Mouse (Mus musculus): ENCODE measurements at regions not wholly inside any gene's neighbourhood (a gene's known extent, or its start where the extent isn't known, plus 50 kb on each side); places are given as distances from the start of the nearest gene placed in this dataset.

GRCm38 (mm10) chr15:40524350-40524749 is 390.2 kb downstream of the 9330182O14Rik start:
- no peaks in the 10 kb centered on the region for H3K27me3 ChIP-seq (ENCODE audit: control insufficient read depth, insufficient read depth, low read length)
- H3K9me3 ChIP-seq (ENCODE audit: control insufficient read depth, low read length) = no peaks in the 10 kb centered on the region
- no peak overlapping the region for H3K27ac ChIP-seq (ENCODE audit: low read depth, low read length)
- whole genome bisulfite sequencing = 63% methylated on average over 2 of the region's 2 CpGs
- no peak overlapping the region for H3K4me2 ChIP-seq (ENCODE audit: low read depth)
- no peak overlapping the region for H3K4me3 ChIP-seq (ENCODE audit: low read depth, low read length)
- ATAC-seq (ENCODE audit: insufficient read depth, low FRiP score, low TSS enrichment) = no peak
- H3K4me1 ChIP-seq (ENCODE audit: control insufficient read depth, insufficient read depth, low read length) = no peaks in the 10 kb centered on the region
- no peaks in the 10 kb centered on the region for H3K36me3 ChIP-seq (ENCODE audit: control insufficient read depth, insufficient read depth, low read length)
- no peak overlapping the region for H3K9ac ChIP-seq (ENCODE audit: low read length)
- DNase-seq (ENCODE audit: low spot score) = no peak

DNA sequence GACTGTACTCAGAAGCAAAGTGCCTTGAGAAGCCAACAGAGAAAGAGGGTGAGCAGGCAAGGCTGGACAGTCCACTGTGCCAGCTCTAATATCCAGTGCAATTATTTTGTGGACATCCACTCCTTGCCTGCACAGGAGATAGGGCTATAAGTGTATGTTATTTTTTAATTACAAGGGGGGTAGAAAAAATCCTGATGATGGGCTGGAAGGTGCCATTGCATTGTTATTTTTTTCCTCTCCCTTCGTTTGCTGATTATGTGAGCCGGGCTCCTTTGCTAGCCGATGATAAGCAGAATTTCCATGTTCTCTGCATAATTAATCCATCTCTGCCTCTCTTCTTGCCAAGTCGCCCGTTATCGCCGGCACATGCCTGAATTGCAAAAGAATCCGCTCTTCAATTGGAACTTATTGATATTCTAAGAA is 399.3 kb downstream of the 9330182O14Rik start:
- H3K27ac ChIP-seq (ENCODE audit: low read depth, low read length) = no peak overlapping the region
- no peaks in the 10 kb centered on the region for H3K27me3 ChIP-seq (ENCODE audit: control insufficient read depth, insufficient read depth, low read length)
- H3K9me3 ChIP-seq (ENCODE audit: control insufficient read depth, low read length) = no peaks in the 10 kb centered on the region
- H3K36me3 ChIP-seq (ENCODE audit: control insufficient read depth, insufficient read depth, low read length) = no peaks in the 10 kb centered on the region
- no peak overlapping the region for H3K4me2 ChIP-seq (ENCODE audit: low read depth)
- DNase-seq (ENCODE audit: low spot score) (no peak), ATAC-seq (ENCODE audit: insufficient read depth, low FRiP score, low TSS enrichment) (no peak)
- no peaks in the 10 kb centered on the region for H3K4me1 ChIP-seq (ENCODE audit: control insufficient read depth, insufficient read depth, low read length)
- 86% methylated on average over 8 of the region's 8 CpGs for WGBS
- H3K9ac ChIP-seq (ENCODE audit: low read length) = no peak overlapping the region
- no peak overlapping the region for H3K4me3 ChIP-seq (ENCODE audit: low read depth, low read length)

DNA sequence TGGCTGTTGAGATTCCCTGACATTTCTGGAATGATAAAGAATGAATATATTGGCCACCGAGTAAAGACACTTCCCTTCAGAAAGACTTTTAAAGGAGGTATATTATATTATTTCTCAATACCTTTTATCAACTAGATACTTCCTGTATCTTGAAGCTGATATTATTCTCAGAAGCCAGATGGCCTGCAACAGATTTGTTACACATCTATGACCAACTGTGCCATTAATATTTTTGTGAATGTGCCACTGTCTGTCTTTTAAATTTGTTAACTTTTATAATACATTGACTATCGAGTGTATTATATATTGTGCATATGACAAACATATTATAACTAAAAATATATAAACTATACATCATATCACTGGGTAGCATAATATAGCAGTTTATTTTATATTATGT is 427.5 kb downstream of the 9330182O14Rik start:
- Histone ChIP-seq H3K4me3 (ENCODE audit: low read depth, low read length) (no peak overlapping the region), H3K27me3 (ENCODE audit: control insufficient read depth, insufficient read depth, low read length) (no peaks in the 10 kb centered on the region), H3K9me3 (ENCODE audit: control insufficient read depth, low read length) (no peaks in the 10 kb centered on the region), H3K27ac (ENCODE audit: low read depth, low read length) (no peak overlapping the region), H3K4me1 (ENCODE audit: control insufficient read depth, insufficient read depth, low read length) (no peaks in the 10 kb centered on the region; the same call in 1 of the 2 replicates), H3K36me3 (ENCODE audit: control insufficient read depth, insufficient read depth, low read length) (no peaks in the 10 kb centered on the region), H3K4me2 (ENCODE audit: low read depth) (no peak overlapping the region), H3K9ac (ENCODE audit: low read length) (no peak overlapping the region)
- 94% methylated on average over 2 of the region's 2 CpGs for WGBS
- DNase-seq (ENCODE audit: low spot score) (no peak), ATAC-seq (ENCODE audit: insufficient read depth, low FRiP score, low TSS enrichment) (no peak)

- no peak for ATAC-seq (ENCODE audit: insufficient read depth, low FRiP score, low TSS enrichment)
- no peak overlapping the region for H3K27ac ChIP-seq (ENCODE audit: low read depth, low read length)
- 33% methylated on average over 5 of the region's 5 CpGs for WGBS
Measured at GRCm38 (mm10) chr15:40565716-40566115, 431.6 kb downstream of the 9330182O14Rik start.

GRCm38 (mm10) chr15:40566481-40566880 is 432.3 kb downstream of the 9330182O14Rik start:
- DNase-seq (ENCODE audit: low spot score) (no peak), ATAC-seq (ENCODE audit: insufficient read depth, low FRiP score, low TSS enrichment) (no peak)
- Histone ChIP-seq H3K4me1 (ENCODE audit: control insufficient read depth, insufficient read depth, low read length) (no peaks in the 10 kb centered on the region; the same call in 1 of the 2 replicates), H3K27ac (ENCODE audit: low read depth, low read length) (no peak overlapping the region), H3K36me3 (ENCODE audit: control insufficient read depth, insufficient read depth, low read length) (no peaks in the 10 kb centered on the region), H3K27me3 (ENCODE audit: control insufficient read depth, insufficient read depth, low read length) (no peaks in the 10 kb centered on the region), H3K4me3 (ENCODE audit: low read depth, low read length) (no peak overlapping the region), H3K4me2 (ENCODE audit: low read depth) (no peak overlapping the region), H3K9ac (ENCODE audit: low read length) (no peak overlapping the region), H3K9me3 (ENCODE audit: control insufficient read depth, low read length) (no peaks in the 10 kb centered on the region)
- 6% methylated on average over 4 of the region's 4 CpGs for WGBS

More at GRCm38 (mm10) chr15:40565716-40566115, 431.6 kb downstream of the 9330182O14Rik start:
- Histone ChIP-seq H3K4me3 (ENCODE audit: low read depth, low read length) (no peak overlapping the region), H3K9ac (ENCODE audit: low read length) (no peak overlapping the region), H3K27me3 (ENCODE audit: control insufficient read depth, insufficient read depth, low read length) (no peaks in the 10 kb centered on the region), H3K36me3 (ENCODE audit: control insufficient read depth, insufficient read depth, low read length) (no peaks in the 10 kb centered on the region), H3K4me1 (ENCODE audit: control insufficient read depth, insufficient read depth, low read length) (no peaks in the 10 kb centered on the region; the same call in 1 of the 2 replicates), H3K9me3 (ENCODE audit: control insufficient read depth, low read length) (no peaks in the 10 kb centered on the region), H3K4me2 (ENCODE audit: low read depth) (no peak overlapping the region)
- no peak for DNase-seq (ENCODE audit: low spot score)

GRCm38 (mm10) chr15:40568701-40569100 is 434.5 kb downstream of the 9330182O14Rik start:
- DNase-seq (ENCODE audit: low spot score) = no peak
- no peak for ATAC-seq (ENCODE audit: insufficient read depth, low FRiP score, low TSS enrichment)

More at GRCm38 (mm10) chr15:40568701-40569100, 434.5 kb downstream of the 9330182O14Rik start:
- no peak overlapping the region for H3K9ac ChIP-seq (ENCODE audit: low read length)
- 94% methylated on average over 1 of the region's 1 CpGs for WGBS
- no peaks in the 10 kb centered on the region for H3K9me3 ChIP-seq (ENCODE audit: control insufficient read depth, low read length)
- H3K36me3 ChIP-seq (ENCODE audit: control insufficient read depth, insufficient read depth, low read length) = no peaks in the 10 kb centered on the region
- no peaks in the 10 kb centered on the region for H3K27me3 ChIP-seq (ENCODE audit: control insufficient read depth, insufficient read depth, low read length)
- no peaks in the 10 kb centered on the region; the same call in 1 of the 2 replicates for H3K4me1 ChIP-seq (ENCODE audit: control insufficient read depth, insufficient read depth, low read length)
- H3K27ac ChIP-seq (ENCODE audit: low read depth, low read length) = no peak overlapping the region
- no peak overlapping the region for H3K4me2 ChIP-seq (ENCODE audit: low read depth)
- H3K4me3 ChIP-seq (ENCODE audit: low read depth, low read length) = no peak overlapping the region
